Mouse (Mus musculus): ENCODE data around the gene Aldh1a2.

Gene Aldh1a2

GRCm38 (mm10) chr9:71290730-71291129 lies 75.1 kb downstream of the Aldh1a2 start:
- DNase-seq: no peak

- no peak for DNase-seq
Observed at GRCm38 (mm10) chr9:71295501-71295900, 79.9 kb downstream of the Aldh1a2 start.

- DNase-seq: no peak
Observed at GRCm38 (mm10) chr9:71303594-71303993, 88.0 kb downstream of the Aldh1a2 start.

GRCm38 (mm10) chr9:71307106-71307789 lies 91.7 kb downstream of the Aldh1a2 start:
- no peak for DNase-seq

- no peak for DNase-seq
Observed at GRCm38 (mm10) chr9:71315960-71316359, 100.4 kb downstream of the Aldh1a2 start.

GRCm38 (mm10) chr9:71317096-71317920 lies 101.7 kb downstream of the Aldh1a2 start:
- peak; percentile 86 for DNase-seq

GRCm38 (mm10) chr9:71317921-71318241 lies 102.3 kb downstream of the Aldh1a2 start:
- no peak for DNase-seq

GRCm38 (mm10) chr9:71319776-71320175 lies 104.2 kb downstream of the Aldh1a2 start:
- DNase-seq: no peak

GRCm38 (mm10) chr9:71320246-71321155 lies 104.9 kb downstream of the Aldh1a2 start:
- DNase-seq: no peak

- peak; percentile 78 for DNase-seq
Observed at GRCm38 (mm10) chr9:71321436-71321835, 105.8 kb downstream of the Aldh1a2 start.

GRCm38 (mm10) chr9:71321871-71322270 lies 106.3 kb downstream of the Aldh1a2 start:
- DNase-seq: peak; percentile 38

- no peak for DNase-seq
Observed at GRCm38 (mm10) chr9:71323303-71323952, 107.8 kb downstream of the Aldh1a2 start.

- DNase-seq: no peak
Observed at GRCm38 (mm10) chr9:71324060-71324459, 108.5 kb downstream of the Aldh1a2 start.

GRCm38 (mm10) chr9:71326261-71326660 lies 110.7 kb downstream of the Aldh1a2 start:
- no peak for DNase-seq

GRCm38 (mm10) chr9:71331661-71332060 lies 116.1 kb downstream of the Aldh1a2 start:
- DNase-seq: no peak

GRCm38 (mm10) chr9:71336674-71337073 lies 121.1 kb downstream of the Aldh1a2 start:
- DNase-seq: no peak

- DNase-seq: no peak
Observed at GRCm38 (mm10) chr9:71337425-71337824, 121.8 kb downstream of the Aldh1a2 start.

GRCm38 (mm10) chr9:71340116-71340515 lies 124.5 kb downstream of the Aldh1a2 start:
- DNase-seq: no peak
